Mouse (Mus musculus) gonadal fat pad, adult 2 months (tissue): ENCODE measurements around the gene Cpped1. TPM values are rescaled to one million over a fixed set of nuclear protein-coding genes. Genes with fewer than 3 reads are reported as not detected.

ENCODE experiments used
- DNase-seq: peaks from one replicate; pipeline ENCODE4 v3.0.0-alpha.2; 2012; ENCODE audit warnings: low read depth
- polyA plus RNA-seq: library from polyadenylated mRNA; depleted of rRNA; stranded (reverse); fragments of >200 nt; gene quantifications from 2 replicates; pipeline ENCODE4 v1.2.3, GENCODE M21; 2012; rRNA removed

Gene Cpped1
- 20.0 and 20.4 TPM in 2 replicates for polyA plus RNA-seq

DNA sequence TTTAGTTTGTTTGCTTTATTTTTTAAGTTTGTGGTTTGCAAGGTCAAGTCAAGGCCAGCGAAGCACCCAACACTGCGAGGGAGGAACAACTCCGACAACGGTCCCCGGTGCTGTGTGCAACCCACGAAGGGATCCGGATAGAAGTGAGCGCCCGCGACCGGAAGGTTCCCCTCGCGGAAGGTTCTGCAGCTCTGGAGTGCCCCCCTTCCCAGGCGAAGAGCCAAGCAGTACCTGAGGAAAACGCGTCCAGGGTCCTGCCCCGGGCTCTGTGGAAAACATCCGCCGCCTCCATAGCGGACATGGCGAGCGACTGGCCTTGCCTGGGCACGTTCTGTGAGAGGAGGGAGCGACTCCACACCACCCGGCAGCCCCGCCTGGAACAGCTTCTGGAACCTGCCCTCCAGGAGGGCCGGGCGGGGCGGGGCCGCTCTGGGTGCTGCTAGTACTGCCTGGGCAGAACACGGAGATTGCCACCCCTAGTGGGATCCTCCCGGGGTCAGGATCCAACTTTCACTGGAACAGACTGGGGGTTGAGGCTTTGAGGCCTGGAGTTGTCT lies at the start of gene Cpped1:
Gene Cpped1, minus strand, starts transcription at position 411 of the 557 bp plus-strand sequence.
- peak; percentile 50 for DNase-seq

DNA sequence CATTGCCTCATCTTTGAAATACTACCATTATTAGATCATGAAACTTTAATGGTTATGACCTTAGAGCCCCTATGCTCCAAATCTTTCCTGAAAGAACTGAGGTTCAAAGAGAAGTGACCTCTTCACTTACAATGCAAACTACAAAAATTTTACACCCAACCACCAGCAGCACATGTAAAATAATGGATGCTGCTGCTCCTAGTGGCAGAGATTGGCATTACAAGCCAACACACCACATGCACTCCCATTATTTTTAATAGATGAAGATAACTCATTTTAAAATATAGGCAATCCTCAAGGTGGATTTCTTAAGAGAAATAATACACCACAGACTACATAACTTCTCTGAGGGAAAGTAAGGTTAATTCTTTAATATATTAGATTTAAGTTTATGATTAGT lies 31.2 kb upstream of the Cpped1 start:
- DNase-seq, result no peak

DNA sequence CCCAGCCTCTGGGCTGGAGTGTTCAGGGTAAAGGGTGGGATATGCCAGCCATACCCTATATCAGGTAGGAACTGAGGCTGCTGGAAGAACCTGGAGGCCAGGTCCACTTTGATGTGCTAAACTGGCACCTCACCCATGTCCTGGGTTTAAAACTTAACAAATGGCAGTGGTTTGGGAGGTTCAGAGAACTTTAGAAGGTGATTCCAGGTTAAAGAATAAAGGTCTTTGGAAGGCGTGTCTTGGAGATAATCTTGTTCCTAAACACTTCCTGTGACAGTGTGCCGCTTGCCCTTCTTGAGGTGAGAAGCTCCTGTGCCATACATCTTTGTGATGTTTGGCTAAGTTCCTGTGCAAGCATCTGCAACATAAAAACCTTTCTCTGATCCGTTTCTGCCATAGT lies 1.6 kb upstream of the Cpped1 start:
- DNase-seq, result no peak

DNA sequence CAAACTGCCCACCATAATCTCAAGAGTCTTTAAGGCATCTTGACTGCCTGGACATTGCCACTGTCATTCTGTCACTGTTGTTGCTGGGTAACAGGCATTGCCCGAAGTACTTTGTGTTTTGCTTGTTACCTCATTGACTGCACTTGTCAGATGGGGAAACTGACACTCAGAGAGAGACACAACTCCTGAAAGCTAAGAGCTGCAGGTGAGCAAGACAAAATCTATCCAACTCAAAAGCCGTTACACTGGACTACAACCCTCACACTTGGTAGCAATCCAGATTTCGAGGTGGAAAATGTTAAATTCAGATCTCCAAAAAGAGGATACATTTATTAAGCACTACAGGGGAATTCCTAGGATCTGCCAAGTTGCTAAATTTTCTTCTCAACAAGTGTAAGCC lies 572 bp upstream of the Cpped1 start:
- DNase-seq, result no peak

DNA sequence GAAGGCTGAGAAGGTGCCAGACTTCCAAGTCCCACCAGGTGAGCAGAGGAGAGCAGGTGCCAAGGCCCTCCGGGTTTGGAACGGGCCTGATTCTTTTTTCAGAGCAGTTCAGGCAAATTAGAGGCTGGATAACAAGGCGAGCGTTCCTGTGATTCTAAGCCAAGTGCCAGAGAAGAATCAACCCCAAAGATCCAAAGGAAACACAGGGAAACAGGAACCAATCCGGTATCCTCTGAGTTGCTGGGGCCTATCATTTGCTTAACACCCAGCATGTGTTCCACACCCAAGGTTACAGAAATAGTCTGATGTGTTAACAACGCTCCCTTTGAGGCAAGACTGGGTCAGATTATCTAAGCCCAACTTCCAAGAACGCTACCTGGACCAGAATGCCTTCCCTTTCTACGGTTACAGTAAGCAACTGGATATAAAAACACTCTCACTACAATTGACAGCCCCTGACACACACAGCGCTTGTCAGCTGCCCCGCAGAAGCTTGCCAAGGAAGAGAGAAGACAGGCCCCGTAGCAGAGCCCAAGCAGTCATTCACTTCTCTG lies 707 bp downstream of the Cpped1 start:
- DNase-seq, result peak; percentile 38

DNA sequence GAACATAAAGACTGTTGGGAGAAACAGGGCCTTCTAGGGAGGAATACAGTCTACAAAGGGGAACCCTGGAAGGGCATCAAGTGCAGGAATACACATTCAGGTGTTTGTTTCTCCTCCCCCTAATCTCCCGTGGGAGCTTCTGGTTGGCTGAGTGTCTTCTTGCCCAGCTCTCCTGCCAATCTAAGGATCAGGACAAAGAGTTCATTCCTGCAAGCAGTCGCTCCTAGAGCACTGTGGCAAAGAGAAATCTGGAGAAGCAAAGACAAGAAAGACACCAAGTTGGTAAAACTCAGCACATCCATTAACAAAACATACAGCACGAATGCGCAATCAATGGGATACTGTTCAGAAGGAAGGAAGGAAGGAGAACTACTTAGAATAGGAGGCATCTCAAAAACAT lies 1.4 kb downstream of the Cpped1 start:
- DNase-seq, result no peak

GRCm38 (mm10) chr16:11906906-11907305 lies 2.3 kb downstream of the Cpped1 start:
- DNase-seq, result no peak

DNA sequence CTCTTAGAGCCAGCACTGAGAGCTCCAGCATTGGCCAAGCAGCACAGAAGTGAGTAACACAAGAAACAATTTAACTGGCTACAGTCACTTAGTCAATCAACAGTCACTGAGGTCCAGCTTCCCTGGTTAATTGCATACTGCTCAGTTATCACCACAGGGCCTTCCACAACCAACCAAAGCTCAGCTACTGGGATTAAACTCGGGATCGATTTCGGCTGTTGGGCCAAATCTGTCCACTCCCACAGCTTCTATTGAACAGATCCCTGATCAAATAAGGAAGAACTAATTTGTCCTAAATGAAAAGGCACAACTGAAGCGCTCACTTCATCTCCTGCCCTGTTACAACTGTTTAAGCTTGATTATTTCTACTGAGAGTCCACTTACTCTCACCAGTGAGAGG lies 4.0 kb downstream of the Cpped1 start:
- no peak for DNase-seq

DNA sequence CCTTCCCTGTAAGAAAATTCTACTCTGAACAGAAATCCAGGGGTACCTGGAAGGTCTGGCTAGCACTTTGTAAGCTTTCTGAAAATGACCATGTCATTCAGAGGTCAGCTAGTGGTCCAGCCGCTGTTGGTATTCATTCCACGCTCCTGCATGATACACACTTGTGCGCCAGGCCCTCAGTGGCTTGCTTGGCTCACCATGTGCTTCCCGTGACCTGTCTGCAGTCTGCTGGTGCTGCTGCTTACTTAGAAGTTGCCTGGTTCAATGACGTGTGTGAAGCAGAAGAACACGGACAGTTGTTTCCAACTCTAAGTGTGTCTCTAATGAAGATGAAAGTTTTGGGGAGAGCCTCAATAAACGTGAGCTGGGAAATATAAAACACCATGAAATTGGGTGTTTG lies 7.2 kb downstream of the Cpped1 start:
- DNase-seq, result no peak

DNA sequence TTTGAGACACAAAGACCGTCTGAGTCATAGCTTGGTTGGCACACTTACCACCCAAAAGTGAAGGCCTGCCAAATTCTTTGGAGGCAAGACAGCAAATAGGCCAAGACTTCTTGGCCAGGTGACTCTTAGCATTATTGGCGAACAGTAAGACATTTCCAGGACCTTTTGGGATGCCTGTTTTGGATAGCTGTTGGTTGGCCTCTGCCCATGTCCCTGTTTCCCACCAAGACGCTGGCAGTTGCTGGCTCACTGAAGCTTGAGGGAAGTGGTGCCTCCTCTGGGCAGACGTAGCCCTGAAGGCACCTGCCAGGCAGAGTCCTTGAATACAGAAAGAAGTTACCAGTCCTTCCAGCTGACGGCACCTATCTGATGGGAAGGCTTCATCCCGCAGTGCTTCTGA lies 8.9 kb downstream of the Cpped1 start:
- DNase-seq, result no peak

GRCm38 (mm10) chr16:11896411-11896810 lies 12.8 kb downstream of the Cpped1 start:
- DNase-seq, result no peak

DNA sequence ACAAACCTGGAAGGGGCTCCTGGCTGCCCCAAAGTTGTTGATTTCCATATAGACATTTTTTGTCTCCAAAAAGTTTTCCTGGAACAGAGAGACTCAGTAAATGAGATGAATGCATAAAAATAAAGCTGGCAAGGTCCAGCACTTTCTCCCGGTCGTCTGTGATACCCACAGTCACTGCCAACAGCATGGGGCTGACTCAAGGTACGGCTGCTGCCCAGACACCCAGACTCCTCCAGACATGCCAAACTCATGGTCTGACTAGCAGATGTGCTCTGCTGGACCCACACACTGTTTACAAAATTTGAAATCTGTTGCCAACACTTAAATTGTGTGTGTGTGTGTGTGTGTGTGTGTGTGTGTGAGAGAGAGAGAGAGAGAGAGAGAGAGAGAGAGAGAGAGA lies 14.4 kb downstream of the Cpped1 start:
- DNase-seq, result no peak

GRCm38 (mm10) chr16:11890186-11890585 lies 19.1 kb downstream of the Cpped1 start:
- no peak for DNase-seq

GRCm38 (mm10) chr16:11889741-11890140 lies 19.5 kb downstream of the Cpped1 start:
- no peak for DNase-seq

DNA sequence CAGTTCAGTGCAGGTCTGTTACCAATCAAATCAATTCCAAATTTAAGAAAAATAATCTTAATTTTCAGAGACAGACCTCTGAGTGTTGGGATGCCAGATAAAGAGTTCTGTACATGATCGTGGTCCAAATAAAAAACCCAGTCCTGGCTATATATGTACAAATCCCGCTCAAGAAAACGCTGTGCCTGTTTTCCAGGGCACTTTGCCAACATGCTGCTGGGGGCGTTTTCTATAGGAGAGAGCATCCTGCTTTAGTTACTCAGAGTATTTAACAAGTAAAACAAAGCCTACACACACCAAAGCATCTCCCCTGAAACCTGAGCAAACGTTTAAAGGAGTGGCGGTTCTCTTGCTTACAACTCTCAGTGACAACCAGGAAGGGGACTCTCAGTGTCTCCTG lies 27.4 kb downstream of the Cpped1 start:
- DNase-seq, result no peak

DNA sequence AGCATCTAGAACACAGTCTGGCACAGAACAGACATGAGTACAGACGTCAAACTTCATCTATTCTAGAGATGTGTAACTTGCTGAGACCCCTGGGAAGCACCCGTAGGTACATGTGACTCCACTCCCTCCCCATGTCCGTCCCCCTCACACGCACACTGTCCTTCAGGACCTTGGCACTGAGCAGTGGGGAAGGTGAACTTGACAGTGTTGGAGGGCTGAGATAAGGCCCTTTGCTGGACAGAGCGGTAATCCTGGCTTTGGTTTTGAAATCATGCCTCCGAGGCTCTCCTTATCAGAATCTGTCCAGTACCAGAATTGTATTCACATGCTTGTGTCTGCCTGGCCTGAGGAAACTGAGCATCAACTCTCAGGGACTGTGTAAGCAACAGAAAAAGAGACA lies 28.8 kb downstream of the Cpped1 start:
- DNase-seq, result no peak

GRCm38 (mm10) chr16:11879196-11879595 lies 30.0 kb downstream of the Cpped1 start:
- no peak for DNase-seq

DNA sequence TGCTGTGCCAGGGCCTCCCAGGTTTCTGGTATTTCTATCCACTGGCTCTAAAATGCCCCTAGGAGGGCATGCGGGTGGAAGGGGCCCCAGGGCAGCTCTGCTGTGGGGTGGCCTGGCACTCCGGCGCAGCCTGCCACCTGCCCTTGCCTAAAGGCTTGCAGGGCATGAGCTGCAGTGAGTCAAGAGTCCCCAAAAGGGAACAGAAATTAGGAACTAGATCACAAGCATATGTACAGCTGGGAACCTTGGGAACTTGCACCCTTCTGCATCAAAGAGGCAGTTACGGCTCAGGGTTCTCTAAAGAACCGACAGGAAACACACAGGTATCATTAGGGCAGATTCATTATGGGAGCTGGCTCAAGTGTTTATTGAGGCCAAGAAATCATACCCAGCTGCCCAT lies 34.0 kb downstream of the Cpped1 start:
- DNase-seq, result no peak

DNA sequence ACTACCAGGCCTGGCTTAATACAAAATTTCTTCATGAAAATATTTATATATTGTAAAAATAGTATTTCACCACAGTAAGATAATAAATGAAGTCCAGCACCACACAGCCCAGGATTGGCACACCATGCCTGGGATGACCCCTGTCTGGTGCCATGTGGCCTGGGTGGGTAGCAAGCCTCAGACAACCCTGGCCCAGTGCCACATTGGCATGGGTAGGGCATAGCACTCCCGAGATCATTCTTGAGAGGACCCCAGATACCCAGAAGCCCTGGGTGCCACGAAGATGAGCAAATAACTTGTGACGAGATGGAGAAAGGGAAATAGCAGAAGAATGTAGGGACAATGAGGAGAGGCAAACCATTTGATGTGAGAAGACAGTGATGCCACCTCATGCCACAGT lies 36.0 kb downstream of the Cpped1 start:
- DNase-seq, result no peak

DNA sequence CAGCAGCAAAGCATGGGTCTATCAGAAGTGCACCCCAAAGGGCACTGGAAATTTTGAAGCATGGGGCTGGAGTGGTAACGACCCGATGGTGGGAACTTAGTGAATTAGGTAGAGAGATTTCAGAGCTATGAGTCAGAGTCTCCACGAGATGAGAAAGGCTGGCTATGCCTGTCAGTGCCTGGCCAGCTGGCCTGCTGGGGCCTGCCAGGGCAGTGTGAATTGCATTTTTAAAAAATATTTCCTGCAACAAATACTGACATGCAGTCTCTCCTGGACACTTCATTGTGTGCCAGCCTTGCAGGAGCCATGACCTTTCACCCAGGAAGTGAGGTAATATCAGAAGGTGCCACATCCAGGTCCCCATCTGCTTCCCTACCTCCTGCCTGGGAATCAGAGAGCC lies 40.8 kb downstream of the Cpped1 start:
- no peak for DNase-seq

DNA sequence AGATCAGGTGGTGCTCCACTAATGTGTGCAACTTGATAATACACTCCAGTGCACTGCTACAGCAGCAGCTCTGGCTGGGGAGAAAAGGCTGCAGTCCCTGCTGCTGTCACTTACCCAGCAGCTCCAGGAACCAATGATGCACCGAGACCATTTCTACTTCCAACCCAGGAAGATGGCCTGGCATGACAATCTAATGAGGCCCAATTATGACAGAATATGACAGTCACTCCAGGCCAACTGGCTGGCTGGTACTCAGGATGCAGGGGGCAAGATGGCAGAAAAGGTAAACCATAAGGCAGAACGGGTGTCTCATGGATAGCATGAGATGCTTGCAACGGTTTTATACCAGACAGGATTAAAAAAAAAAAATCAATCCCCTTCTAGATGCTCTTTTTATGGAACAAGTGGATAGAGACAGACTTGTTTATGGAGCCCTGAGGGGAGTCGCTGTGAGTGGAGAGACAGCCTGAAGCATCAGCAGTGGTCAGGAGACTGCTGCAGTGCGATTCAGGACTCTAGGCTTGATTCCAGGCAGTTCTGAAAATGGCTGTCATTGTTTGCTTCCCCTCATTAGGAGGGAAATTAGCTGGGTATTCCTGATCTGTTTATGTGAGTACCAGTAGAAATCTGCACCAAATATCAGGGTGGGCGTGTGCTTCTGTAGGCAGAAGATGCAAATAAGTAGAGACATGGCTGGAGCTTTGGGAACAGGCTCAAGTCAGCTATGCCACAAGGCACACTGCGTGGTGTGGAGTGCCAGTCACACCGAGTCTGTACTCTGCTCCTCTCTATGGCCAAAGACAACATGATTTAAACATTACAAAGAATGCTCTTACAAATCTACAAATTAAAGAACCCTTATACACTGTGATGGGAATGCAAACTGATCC lies 56.3 kb downstream of the Cpped1 start:
- DNase-seq, result no peak

GRCm38 (mm10) chr16:11848990-11849658 lies 60.1 kb downstream of the Cpped1 start:
- no peak for DNase-seq

DNA sequence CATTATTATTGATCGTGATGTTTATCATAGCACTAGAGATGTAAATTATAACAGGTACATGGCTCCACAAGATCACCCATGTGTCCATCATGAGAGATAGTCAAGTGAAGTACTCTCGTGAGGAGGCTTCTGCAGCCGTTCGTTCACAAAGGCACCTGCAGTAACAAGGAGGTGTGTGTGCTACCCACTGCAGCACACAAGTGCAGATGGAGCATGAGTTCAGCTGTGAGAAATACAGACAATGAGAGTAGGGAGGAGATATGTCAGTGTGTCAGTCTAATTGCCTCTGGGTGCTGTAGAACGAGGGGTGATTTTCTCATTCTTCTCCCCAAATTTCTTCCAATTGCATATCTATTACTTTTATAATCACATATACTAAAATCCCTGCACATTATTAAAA lies 63.9 kb downstream of the Cpped1 start:
- no peak for DNase-seq
